Mouse (Mus musculus) central nervous system, embryonic 18 days (tissue): ENCODE measurements around the gene Scnm1. TPM values are rescaled to one million over a fixed set of nuclear protein-coding genes. Genes with fewer than 3 reads are reported as not detected.

ENCODE experiments used
- polyA plus RNA-seq: library from polyadenylated mRNA; depleted of rRNA; stranded (reverse); fragments of >200 nt; gene quantifications from 2 replicates; pipeline ENCODE4 v1.2.3, GENCODE M21; 2012; rRNA removed

The Scnm1 gene
- polyA plus RNA-seq, result 119 and 121 TPM in 2 replicates

GRCm38 (mm10) chr3:95133680-95134101 is at the start of gene Scnm1, which contains the start of gene Lysmd1:
Gene Scnm1, minus strand, starts transcription at chr3:95134011.
Gene Lysmd1, plus strand, starts transcription at chr3:95134088.

GRCm38 (mm10) chr3:95159987-95160963 is 26.5 kb upstream of the Scnm1 start, which contains the start of gene Sema6c:
Gene Sema6c, plus strand, starts transcription at chr3:95160457.

DNA sequence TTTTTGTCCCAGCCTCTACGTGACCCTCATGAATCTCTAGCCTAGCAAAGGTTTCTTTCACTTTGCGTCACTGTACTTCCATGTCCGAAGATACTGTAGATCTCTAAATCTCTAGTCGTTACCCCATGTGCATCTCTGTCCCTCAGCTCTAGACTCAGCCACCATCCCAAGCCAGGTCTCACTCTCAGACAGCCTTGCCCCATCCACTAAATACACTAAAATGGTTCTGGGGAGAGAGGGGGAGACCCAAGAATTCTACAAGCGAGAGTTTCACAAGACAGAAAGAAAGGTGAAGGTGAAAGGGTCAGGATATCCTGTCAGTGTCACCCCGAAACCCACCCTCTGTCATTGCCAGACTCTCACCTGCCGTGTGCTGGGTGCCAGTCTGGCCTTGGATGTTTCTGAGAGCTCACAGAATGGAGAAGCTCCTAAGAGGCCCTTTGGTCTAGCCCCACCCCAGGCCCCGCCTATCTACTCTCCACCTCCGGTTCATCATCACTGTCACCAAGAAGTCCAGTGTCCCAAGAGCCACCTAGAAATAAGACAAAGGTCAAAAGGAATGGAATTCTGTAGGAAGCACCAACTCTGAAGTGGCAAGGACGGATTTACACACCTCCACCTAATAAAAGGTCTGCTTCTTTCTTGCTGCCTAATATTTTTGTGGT is 8.3 kb upstream of the Scnm1 start, which contains the start of gene Tnfaip8l2:
Gene Tnfaip8l2, minus strand, starts transcription at position 409 of the 665 bp plus-strand sequence.

GRCm38 (mm10) chr3:95124246-95124645 is 9.6 kb downstream of the Scnm1 start, which contains the start of gene Tmod4:
Gene Tmod4, plus strand, starts transcription at chr3:95124476.

GRCm38 (mm10) chr3:95110911-95111726 is 22.7 kb downstream of the Scnm1 start, which contains the start of gene Vps72:
Gene Vps72, plus strand, starts transcription at chr3:95111022.

DNA sequence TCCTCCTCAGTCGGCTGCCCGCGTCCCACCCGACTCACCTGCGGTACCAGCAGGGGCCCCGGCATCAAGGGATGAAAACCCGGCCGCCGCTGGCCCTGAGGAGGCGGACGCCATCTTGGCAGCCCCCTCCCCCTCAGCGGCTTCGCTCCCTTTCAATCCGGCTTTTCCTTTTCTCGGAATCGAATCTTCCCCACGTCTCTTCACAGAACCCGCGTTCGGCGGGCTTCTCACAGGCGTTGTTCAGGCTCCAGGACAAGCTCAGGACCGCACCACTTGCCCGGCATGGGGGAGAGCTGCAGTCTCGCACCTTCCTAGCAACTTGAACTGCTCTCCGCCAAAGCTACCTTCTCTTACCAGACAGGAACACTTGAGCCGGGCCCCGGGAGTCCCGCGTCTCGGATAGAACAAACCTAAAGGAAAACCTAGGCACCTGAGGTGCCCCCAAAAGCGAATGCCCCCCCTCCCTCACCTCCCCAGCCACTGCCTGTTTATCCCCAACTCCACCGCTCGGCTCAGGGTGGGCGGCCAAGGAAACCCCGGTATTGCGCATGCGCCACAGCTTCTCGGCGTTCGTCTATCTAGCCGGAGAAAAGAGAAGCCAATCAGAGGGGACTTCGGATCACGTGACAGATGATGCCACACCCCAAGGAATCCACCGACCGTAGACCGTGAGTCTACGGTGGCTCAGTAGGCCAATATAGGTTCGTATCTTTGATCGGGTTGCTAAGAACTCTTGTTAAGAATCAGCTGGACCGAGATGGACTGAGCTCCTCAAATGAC is 27.3 kb downstream of the Scnm1 start, which contains the start of gene Pip5k1a:
Gene Pip5k1a, minus strand, starts transcription at position 593 of the 780 bp plus-strand sequence.

Other genes starting within 250 kb of the Scnm1 start
- gene Psmb4, start 247.1 kb downstream of the Scnm1 start, polyA plus RNA-seq, result 361 and 392 TPM in 2 replicates
- gene Selenbp1, start 201.0 kb downstream of the Scnm1 start, polyA plus RNA-seq, result 10.1 and 10.6 TPM in 2 replicates
- 27.4 and 28.5 TPM in 2 replicates for gene Rfx5, start 179.9 kb downstream of the Scnm1 start, polyA plus RNA-seq
- gene Pi4kb, start 159.3 kb downstream of the Scnm1 start, polyA plus RNA-seq, result 52.4 and 57.0 TPM in 2 replicates
- 13.9 and 15.7 TPM in 2 replicates for gene Zfp687, start 118.6 kb downstream of the Scnm1 start, polyA plus RNA-seq
- gene Psmd4, start 91.4 kb downstream of the Scnm1 start, polyA plus RNA-seq, result 262 and 277 TPM in 2 replicates
- gene Pip5k1a, start 27.1 kb downstream of the Scnm1 start, polyA plus RNA-seq, result 22.9 and 26.3 TPM in 2 replicates
- gene Vps72, start 23.0 kb downstream of the Scnm1 start, polyA plus RNA-seq, result 119 and 135 TPM in 2 replicates
- gene Tmod4, start 9.5 kb downstream of the Scnm1 start, polyA plus RNA-seq, result 1.2 and 3.0 TPM in 2 replicates
- gene Lysmd1, start 77 bp upstream of the Scnm1 start, polyA plus RNA-seq, result 30.0 and 30.6 TPM in 2 replicates
- gene Tnfaip8l2, start 8.3 kb upstream of the Scnm1 start, polyA plus RNA-seq, result 1.6 TPM in 2 replicates
- 90.2 and 108 TPM in 2 replicates for gene Sema6c, start 26.4 kb upstream of the Scnm1 start, polyA plus RNA-seq
- 9.0 and 10.0 TPM in 2 replicates for gene Gabpb2, start 83.9 kb upstream of the Scnm1 start, polyA plus RNA-seq
- 54.9 and 55.6 TPM in 2 replicates for gene Cdc42se1, start 94.7 kb upstream of the Scnm1 start, polyA plus RNA-seq
- gene Mllt11, start 98.2 kb upstream of the Scnm1 start, polyA plus RNA-seq, result 935 and 937 TPM in 2 replicates
- 0.08 and 0.20 TPM in 2 replicates for gene Gm128, start 107.6 kb upstream of the Scnm1 start, polyA plus RNA-seq
- gene Bnipl, start 117.2 kb upstream of the Scnm1 start, polyA plus RNA-seq, result 0.26 and 0.31 TPM in 2 replicates
- gene Mindy1, start 147.3 kb upstream of the Scnm1 start, polyA plus RNA-seq, result 40.1 and 41.4 TPM in 2 replicates
- 72.4 and 78.5 TPM in 2 replicates for gene Prune1, start 148.1 kb upstream of the Scnm1 start, polyA plus RNA-seq
- 1.5 and 1.7 TPM in 2 replicates for gene Anxa9, start 173.2 kb upstream of the Scnm1 start, polyA plus RNA-seq
- gene Cers2, start 180.8 kb upstream of the Scnm1 start, polyA plus RNA-seq, result 92.1 and 101 TPM in 2 replicates
- gene Setdb1, start 223.2 kb upstream of the Scnm1 start, polyA plus RNA-seq, result 54.5 and 56.8 TPM in 2 replicates